Mouse (Mus musculus) limb, embryonic 13.5 days (tissue): ENCODE results near the gene Ttc23l. TPM values are rescaled to one million over a fixed set of nuclear protein-coding genes. Genes with fewer than 3 reads are reported as not detected.

Experiments used
- ATAC-seq: fragments of 200-750 bp; cut with Nextera tagmentation; 2 replicates; pipeline ENCODE4 v1.8.0; 2017; ENCODE audit warnings: low read depth, moderate number of reproducible peaks, moderate TSS enrichment; ENCODE audit not compliant: low FRiP score
- H3K27ac ChIP-seq: fragments of 300-500 bp; sonication (generic); 2 replicates; pipeline ENCODE4 v1.5.1; 2015; ENCODE audit warnings: inconsistent platforms, mild to moderate bottlenecking, moderate library complexity
- H3K27me3 ChIP-seq: fragments of 300-500 bp; sonication (generic); 2 replicates; pipeline ENCODE4 v1.6.1; 2015; ENCODE audit warnings: mild to moderate bottlenecking, inconsistent platforms
- H3K36me3 ChIP-seq: fragments of 300-500 bp; sonication (generic); 2 replicates; pipeline ENCODE4 v1.6.1; 2015; ENCODE audit warnings: inconsistent platforms, mild to moderate bottlenecking, moderate library complexity
- H3K4me1 ChIP-seq: fragments of 300-500 bp; sonication (generic); 2 replicates; pipeline ENCODE4 v1.6.1; 2015; ENCODE audit warnings: inconsistent platforms
- H3K4me2 ChIP-seq: fragments of 300-500 bp; sonication (generic); replicated peaks from 2 replicates; pipeline ENCODE4 v1.6.1; 2015; ENCODE audit warnings: inconsistent platforms, mild to moderate bottlenecking, moderate library complexity
- H3K4me3 ChIP-seq: fragments of 300-500 bp; sonication (generic); 2 replicates; pipeline ENCODE4 v1.5.1; 2015; ENCODE audit warnings: moderate library complexity, mild to moderate bottlenecking, inconsistent platforms
- H3K9ac ChIP-seq: fragments of 300-500 bp; sonication (generic); 2 replicates; pipeline ENCODE4 v1.6.1; 2015; ENCODE audit warnings: mild to moderate bottlenecking, inconsistent platforms
- H3K9me3 ChIP-seq: fragments of 300-500 bp; sonication (generic); 2 replicates; pipeline ENCODE4 v1.6.1; 2016; ENCODE audit warnings: inconsistent platforms
- WGBS: fragments of 180-500 bp; shearing (Covaris S2); methylation state at CpG from one replicate; pipeline ENCODE4 v1.1.7; 2015; 5-methylcytosine and 5-hydroxymethylcytosine counted together
- polyA plus RNA-seq: library from polyadenylated mRNA; unstranded; fragments of >200 nt; fragmentation: Nextera tagmentation; extraction: Ambion mirVana; gene quantifications from 2 replicates; pipeline ENCODE4 v1.2.1, GENCODE M21; 2015

Ttc23l gene
- polyA plus RNA-seq, 1 experiment from 2014 or later = not detected

DNA sequence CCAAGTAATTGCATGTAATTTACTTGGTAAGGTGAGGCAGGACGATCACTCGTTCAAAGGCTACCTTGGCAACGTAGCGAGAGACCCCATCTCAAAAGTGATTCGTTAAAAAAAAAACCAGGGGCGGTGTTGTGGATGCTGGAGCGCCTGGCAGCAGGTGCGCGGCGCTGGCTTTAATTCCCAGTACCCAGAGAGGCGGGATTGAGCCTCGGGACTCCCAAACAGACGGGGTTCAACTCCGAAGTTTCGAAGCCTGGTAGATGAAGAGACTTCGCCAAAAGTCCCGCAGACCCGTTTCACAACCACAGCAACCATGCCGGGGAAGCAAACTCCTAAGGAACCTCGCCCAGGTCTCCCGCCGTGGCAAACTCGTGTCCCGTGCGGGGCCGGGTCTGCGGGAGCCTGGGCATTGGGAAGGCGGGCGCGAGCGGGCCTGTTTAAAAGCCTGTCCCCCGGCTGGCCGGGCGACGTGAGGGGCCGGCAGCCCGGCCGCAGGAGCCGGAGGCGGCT, 88.8 kb downstream of the Ttc23l start:
- H3K4me2 ChIP-seq = peak overlapping the region; percentile 89
- peak overlapping the region; percentile 87 for H3K4me3 ChIP-seq
- H3K36me3 ChIP-seq = peaks cover 5% of the 10 kb centered on the region; the same call in 1 of the 2 replicates
- WGBS = under 1% methylated on average over 40 of the region's 40 CpGs
- peak overlapping the region; percentile 87 for H3K9ac ChIP-seq
- no peak; the same call in 1 of the 2 replicates for ATAC-seq
- no peaks in the 10 kb centered on the region for H3K9me3 ChIP-seq
- H3K27me3 ChIP-seq = no peaks in the 10 kb centered on the region
- peaks cover 14% of the 10 kb centered on the region for H3K4me1 ChIP-seq
- H3K27ac ChIP-seq = peak overlapping the region; percentile 67; the same call in 1 of the 2 replicates

- peak overlapping the region; percentile 89 for H3K4me2 ChIP-seq
- no peak for ATAC-seq
- no peaks in the 10 kb centered on the region for H3K27me3 ChIP-seq
- H3K9ac ChIP-seq = no peak overlapping the region
- H3K27ac ChIP-seq = no peak overlapping the region
- 86% methylated on average over 3 of the region's 3 CpGs for WGBS
- H3K4me3 ChIP-seq = peak overlapping the region; percentile 87; the same call in 1 of the 2 replicates
- peaks cover 14% of the 10 kb centered on the region for H3K4me1 ChIP-seq
- no peaks in the 10 kb centered on the region for H3K36me3 ChIP-seq
- no peaks in the 10 kb centered on the region for H3K9me3 ChIP-seq
These were observed 89.7 kb downstream of the Ttc23l start for GRCm38 (mm10) chr15:10468761-10469160.

DNA sequence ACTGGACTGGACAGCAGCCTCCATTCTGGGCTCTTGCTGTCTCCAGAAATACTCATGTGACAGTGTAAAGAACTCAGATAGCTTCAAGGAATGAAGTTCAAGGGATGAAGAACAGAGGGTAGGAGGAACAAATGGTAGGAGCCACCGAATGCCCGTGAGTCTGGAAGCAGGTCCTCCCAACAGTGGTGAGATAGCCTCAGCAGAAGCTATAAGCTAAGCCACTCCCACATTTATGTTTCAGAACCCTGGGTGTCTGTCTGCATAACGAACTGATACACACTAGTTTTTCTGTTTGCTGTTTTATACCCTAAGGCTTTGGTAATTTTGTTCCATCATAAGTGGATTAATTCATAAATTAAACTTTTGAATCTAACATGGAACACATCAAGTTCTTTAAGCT, 93.8 kb downstream of the Ttc23l start:
- Histone ChIP-seq H3K4me2 (no peak overlapping the region), H3K36me3 (peaks cover 28% of the 10 kb centered on the region), H3K4me3 (no peak overlapping the region), H3K4me1 (peaks cover 14% of the 10 kb centered on the region), H3K27ac (no peak overlapping the region), H3K9ac (no peak overlapping the region), H3K27me3 (no peaks in the 10 kb centered on the region), H3K9me3 (no peaks in the 10 kb centered on the region)
- WGBS = 91% methylated on average over 3 of the region's 3 CpGs
- no peak for ATAC-seq

GRCm38 (mm10) chr15:10463555-10463954, 94.9 kb downstream of the Ttc23l start:
- H3K4me1 ChIP-seq = peaks cover 5% of the 10 kb centered on the region; the same call in 1 of the 2 replicates

DNA sequence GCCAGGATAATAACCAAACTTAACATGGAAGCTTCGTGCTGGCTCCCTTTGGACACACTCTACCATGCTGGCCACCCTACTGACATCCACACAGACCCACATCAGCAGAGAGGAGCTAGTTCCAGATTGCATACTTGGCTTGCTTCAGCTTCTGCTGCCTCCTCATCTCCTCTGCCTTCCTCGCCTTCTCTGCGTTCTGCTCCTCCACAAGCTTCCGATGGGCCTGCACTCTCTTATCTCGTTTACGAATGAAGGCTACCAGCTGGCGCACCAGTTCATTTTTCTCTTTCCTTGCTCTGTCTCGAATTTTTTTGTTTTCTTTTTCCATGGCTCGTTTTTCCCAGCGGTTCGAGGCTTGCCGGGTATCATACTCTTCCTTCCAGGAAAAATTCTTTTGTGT, 97.5 kb downstream of the Ttc23l start:
- 93% methylated on average over 12 of the region's 12 CpGs for WGBS
- no peaks in the 10 kb centered on the region for H3K9me3 ChIP-seq
- no peak overlapping the region for H3K9ac ChIP-seq
- no peak for ATAC-seq
- no peak overlapping the region for H3K4me2 ChIP-seq
- H3K36me3 ChIP-seq = peaks cover 58% of the 10 kb centered on the region
- H3K4me1 ChIP-seq = no peaks in the 10 kb centered on the region
- H3K27ac ChIP-seq = no peak overlapping the region
- H3K4me3 ChIP-seq = no peak overlapping the region
- H3K27me3 ChIP-seq = no peaks in the 10 kb centered on the region

More at GRCm38 (mm10) chr15:10463555-10463954, 94.9 kb downstream of the Ttc23l start:
- Histone ChIP-seq H3K36me3 (peaks cover 37% of the 10 kb centered on the region), H3K9me3 (no peaks in the 10 kb centered on the region), H3K27ac (no peak overlapping the region), H3K4me3 (no peak overlapping the region), H3K9ac (no peak overlapping the region), H3K27me3 (no peaks in the 10 kb centered on the region), H3K4me2 (no peak overlapping the region)
- no peak for ATAC-seq
- 83% methylated on average over 5 of the region's 5 CpGs for WGBS

Other genes with a start within 250 kb of the Ttc23l start
- gene Gm21973, start 233.3 kb downstream of the Ttc23l start, polyA plus RNA-seq = not detected in 2 replicates
- not detected in 2 replicates for gene Agxt2, start 200.1 kb downstream of the Ttc23l start, polyA plus RNA-seq
- gene Dnajc21, start 88.2 kb downstream of the Ttc23l start, polyA plus RNA-seq = 12.1 and 12.3 TPM in 2 replicates
- gene Brix1, start 72.7 kb downstream of the Ttc23l start, polyA plus RNA-seq = 111 and 114 TPM in 2 replicates
- 36.0 and 38.7 TPM in 2 replicates for gene Rad1, start 72.7 kb downstream of the Ttc23l start, polyA plus RNA-seq
- 61.5 and 63.7 TPM in 2 replicates for gene Rai14, start 156.0 kb upstream of the Ttc23l start, polyA plus RNA-seq